Mouse (Mus musculus) heart, adult 10 weeks (tissue): ENCODE measurements around the gene Clgn. TPM values are rescaled to one million over a fixed set of nuclear protein-coding genes. Genes with fewer than 3 reads are reported as not detected.

ENCODE experiments used
- polyA plus RNA-seq: library from polyadenylated mRNA; stranded (reverse); fragments of 350-450 nt; fragmentation: Illumina TruSeq; extraction: RNeasy Lipid Tissue Mini Kit (QIAGEN cat#74804); gene quantifications from one replicate; pipeline ENCODE4 v1.2.3, GENCODE M21; 2014; ENCODE audit warnings: low read depth, low replicate concordance

Gene Clgn
- not detected for polyA plus RNA-seq

DNA sequence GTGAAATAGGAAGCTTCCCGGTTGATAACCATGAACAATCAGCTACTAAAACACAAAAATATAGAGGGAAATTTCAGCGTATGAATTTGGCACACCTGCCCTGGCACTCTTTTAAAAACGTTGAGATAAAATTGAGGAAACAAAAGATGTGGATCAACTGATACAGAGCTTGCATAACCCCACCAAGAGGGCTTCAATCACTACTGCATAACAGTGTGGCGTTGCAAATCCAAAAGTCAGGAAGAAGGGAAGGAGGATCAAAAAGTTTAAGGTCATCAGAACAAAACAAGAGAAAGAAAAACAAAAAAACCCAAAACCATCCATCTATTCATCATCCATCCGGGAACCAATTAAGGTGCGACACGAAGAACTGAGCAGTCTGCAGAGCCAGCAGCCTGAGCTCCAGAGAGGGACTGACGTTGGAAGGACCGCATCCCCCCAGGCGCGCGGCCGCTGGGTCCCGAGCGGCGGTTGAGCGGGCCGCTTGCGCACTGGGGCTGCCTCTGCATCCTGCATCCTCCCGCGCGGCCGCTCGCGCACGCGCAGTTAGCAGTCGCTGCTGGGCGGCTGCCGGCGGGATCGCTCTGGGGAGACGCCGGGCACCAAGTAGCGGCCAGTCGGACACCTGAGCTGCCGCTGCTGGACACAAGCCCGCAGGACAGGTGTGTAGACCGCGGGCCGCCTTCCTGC lies at the start of gene Clgn:
Gene Clgn, plus strand, starts transcription at position 552 of the 690 bp plus-strand sequence.

GRCm38 (mm10) chr8:83348263-83348662 lies 41.4 kb upstream of the Clgn start, which contains the start of gene Mgat4d:
Gene Mgat4d (plus strand): TSS chr8:83348471.

GRCm38 (mm10) chr8:83458222-83458621 lies 68.6 kb downstream of the Clgn start, which contains the start of gene Scoc:
Gene Scoc (minus strand): TSS chr8:83458391.

Other genes starting within 250 kb of the Clgn start
- gene Tbc1d9, start 224.5 kb upstream of the Clgn start, polyA plus RNA-seq, result 2.6 TPM
- not detected for gene Gm10645, start 223.7 kb upstream of the Clgn start, polyA plus RNA-seq
- 33.7 TPM for gene Ucp1, start 99.5 kb upstream of the Clgn start, polyA plus RNA-seq
- gene Elmod2, start 57.4 kb upstream of the Clgn start, polyA plus RNA-seq, result 9.8 TPM
- gene Mgat4d, start 41.4 kb upstream of the Clgn start, polyA plus RNA-seq, result not detected
- gene Scoc, start 68.5 kb downstream of the Clgn start, polyA plus RNA-seq, result 88.1 TPM
- not detected for gene Olfr370, start 145.9 kb downstream of the Clgn start, polyA plus RNA-seq
- gene Ndufb7, start 176.8 kb downstream of the Clgn start, polyA plus RNA-seq, result 866 TPM
- 562 TPM for gene Tecr, start 218.1 kb downstream of the Clgn start, polyA plus RNA-seq
- 17.8 TPM for gene Dnajb1, start 218.3 kb downstream of the Clgn start, polyA plus RNA-seq